In the genomic region with DNA sequence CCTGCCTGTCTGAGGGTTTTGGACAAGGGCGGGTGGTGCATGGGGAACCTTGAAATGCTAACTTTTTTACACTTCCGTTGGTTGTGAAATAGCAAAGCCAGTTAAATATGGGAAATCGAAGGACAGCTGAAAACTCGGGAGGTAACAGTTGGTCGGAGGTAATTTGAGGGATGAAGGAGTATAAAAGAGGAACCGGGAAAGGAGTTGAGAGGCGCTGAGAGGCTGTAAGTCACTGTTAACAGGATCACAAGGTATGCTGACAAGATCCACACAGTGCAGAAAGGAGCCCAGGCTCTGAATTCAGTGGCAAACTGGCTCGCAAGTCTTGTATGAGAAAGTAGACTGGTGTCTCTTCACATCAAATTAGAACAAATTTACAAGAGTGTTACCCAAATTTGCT, we compare ENCODE assay signal across 29 mouse cellular contexts.
DNase-seq lines count a peak whose midpoint lies in the region; ATAC-seq and TF ChIP-seq lines count a peak whose summit lies in the region.
"Had no signal": no experiment of that assay in that cellular context is flagged by ENCODE, and none has a peak within 500 bp of the region (broad histone marks: within the 10 kb centered on the region; RNA-seq: fewer than 3 reads in every experiment).

No protein-coding gene starts in this region.

- ATAC-seq in heart, embryonic 14.5 days (ENCODE audit: insufficient number of reproducible peaks, insufficient read depth, low FRiP score, low read depth) = no peak
- peak; percentile 68 for ATAC-seq in megakaryocyte, adult 5-6 weeks (ENCODE audit: poor library complexity, severe bottlenecking)
- ATAC-seq: forebrain, embryonic 13.5 days; hindbrain, embryonic 16.5 days; lung, postnatal 0 days; midbrain, embryonic 16.5 days; Patski had no signal

- no peaks in the 10 kb centered on the region for H3K4me1 ChIP-seq in heart, embryonic 14.5 days (ENCODE audit: control insufficient read depth in 2 of 2, insufficient read depth in 2 of 2, low read length in 2 of 2)
- peaks cover 0 to 15% of the 10 kb centered on the region in 2 experiments; a peak in 1 of 4 replicates for H3K4me1 ChIP-seq in CH12.LX (ENCODE audit: control insufficient read depth in 1 of 2, insufficient read depth in 2 of 2)
- H3K4me1 ChIP-seq: liver, embryonic 13.5 days had no signal

- TF ChIP-seq RAD21 in CH12.LX (IDR thresholded peaks at IDR 0.05; ENCODE audit: low read depth, low read length) = no peak

- H3K9me3 ChIP-seq in heart, embryonic 14.5 days (ENCODE audit: control insufficient read depth, low read length) = no peaks in the 10 kb centered on the region
- H3K9me3 ChIP-seq in CH12.LX (replicated peaks; ENCODE audit: low read length) = no peaks in the 10 kb centered on the region
- H3K9me3 ChIP-seq: forebrain, embryonic 13.5 days; limb, embryonic 15.5 days; liver, embryonic 13.5 days; neural tube, embryonic 12.5 days had no signal

- H3K79me2 ChIP-seq in CH12.LX (replicated peaks; ENCODE audit: control insufficient read depth, extremely low read depth, insufficient read depth, poor library complexity, severe bottlenecking) = no peaks in the 10 kb centered on the region

- no peak for TF ChIP-seq CTCF in CH12.LX (conservative IDR thresholded peaks at IDR 0.05 in 1 of 2, IDR thresholded peaks at IDR 0.05 in 1 of 2; ENCODE audit: low read depth in 2 of 2, low read length in 2 of 2)

- H3K36me3 ChIP-seq in heart, embryonic 14.5 days (ENCODE audit: control insufficient read depth, insufficient read depth, low read length) = no peaks in the 10 kb centered on the region
- no peaks in the 10 kb centered on the region for H3K36me3 ChIP-seq in CH12.LX (replicated peaks in 1 of 2; ENCODE audit: control insufficient read depth in 1 of 2, insufficient read depth in 1 of 2, low read length in 1 of 2)
- H3K36me3 ChIP-seq: limb, embryonic 15.5 days; liver, embryonic 13.5 days; neural tube, embryonic 12.5 days had no signal

- H3K4me3 ChIP-seq in heart, embryonic 14.5 days (ENCODE audit: control insufficient read depth in 1 of 2, insufficient read depth in 1 of 2, low read depth in 1 of 2, low read length in 2 of 2) = no peak overlapping the region
- H3K4me3 ChIP-seq in CH12.LX (replicated peaks in 1 of 3; ENCODE audit: low read depth in 2 of 3, low read length in 2 of 3, poor library complexity in 1 of 3) = no peak overlapping the region
- H3K4me3 ChIP-seq: forebrain, embryonic 13.5 days; gastrocnemius, adult 2 months; layer of hippocampus, adult 2 months; limb, embryonic 15.5 days; liver, embryonic 13.5 days; neural tube, embryonic 12.5 days had no signal

- TF ChIP-seq POLR2A in CH12.LX (IDR thresholded peaks at IDR 0.05; ENCODE audit: low read depth, low read length) = no peak

- intact Hi-C loops in heart, postnatal 36 days (cut with DNase I) = no loop called here

- WGBS in heart, embryonic 14.5 days = 46% methylated on average over 8 of the region's 8 CpGs

- 0 out of 2 replicates have a peak, but pooled peaks have one; percentile 19 for TF ChIP-seq EP300 in CH12.LX (IDR thresholded peaks at IDR 0.05; ENCODE audit: low read length)

- dilution Hi-C loops in CH12.LX (cut with MboI; ENCODE audit: extremely low pct_ligation_motif_present, extremely low pct_unique_long_range_greater_than_20kb, low sequenced_read_pairs) = no loop called here

- no peak overlapping the region for H3K27ac ChIP-seq in heart, embryonic 14.5 days (replicated peaks in 1 of 2; ENCODE audit: control insufficient read depth in 1 of 2, insufficient read depth in 1 of 2, low read depth in 2 of 2, low read length in 2 of 2)
- H3K27ac ChIP-seq in CH12.LX (ENCODE audit: insufficient read depth, low read depth) = no peak overlapping the region
- H3K27ac ChIP-seq: forebrain, embryonic 13.5 days; gastrocnemius, adult 2 months; layer of hippocampus, adult 2 months; limb, embryonic 15.5 days; liver, embryonic 13.5 days; neural tube, embryonic 12.5 days; stomach, postnatal 0 days had no signal

- peak overlapping the region; percentile 23 for H3K4me2 ChIP-seq in heart, embryonic 14.5 days (ENCODE audit: low read length)
- H3K4me2 ChIP-seq in CH12.LX (ENCODE audit: insufficient read depth, low read depth, poor library complexity, severe bottlenecking) = peak overlapping the region; percentile 1; the same call in 1 of the 2 replicates
- H3K4me2 ChIP-seq: forebrain, embryonic 13.5 days; limb, embryonic 15.5 days; liver, embryonic 13.5 days; neural tube, embryonic 12.5 days had no signal

- H3K27me3 ChIP-seq in heart, embryonic 14.5 days (ENCODE audit: control insufficient read depth, insufficient read depth, low read length) = no peaks in the 10 kb centered on the region
- no peaks in the 10 kb centered on the region for H3K27me3 ChIP-seq in CH12.LX (replicated peaks)
- H3K27me3 ChIP-seq: limb, embryonic 15.5 days; liver, embryonic 13.5 days; Patski had no signal

- H3K9ac ChIP-seq in heart, embryonic 14.5 days (ENCODE audit: low read length) = no peak overlapping the region
- H3K9ac ChIP-seq in CH12.LX (ENCODE audit: insufficient read depth, low read depth) = no peak overlapping the region
- H3K9ac ChIP-seq: forebrain, embryonic 13.5 days; limb, embryonic 15.5 days; liver, embryonic 13.5 days; neural tube, embryonic 12.5 days had no signal

- peak; percentile 58 for DNase-seq in heart, adult 11 months
- no peak for DNase-seq in heart, postnatal 36 days
- DNase-seq in heart, adult 18-20 months = no peak
- DNase-seq in CH12.LX (ENCODE audit: extremely low read depth) = no peak
- no peak for DNase-seq in left cerebral cortex, adult 11 months (ENCODE audit: low spot score)
- DNase-seq: adrenal gland, postnatal 10 days; cerebellum, adult 8-10 months; cerebellum, postnatal 25 days; gastrocnemius, adult 2 months; kidney, adult 2 months; kidney, postnatal 36 days; liver, embryonic 13.5 days; lung, adult 18-20 months; lung, postnatal 4 days; right cerebral cortex, adult 18-20 months; right cerebral cortex, postnatal 4 days; thymus, adult 18-20 months; thymus, postnatal 25 days had no signal

- in situ Hi-C loops in CH12.LX (cut with MboI; ENCODE audit: low pct_ligation_motif_present, low pct_unique_long_range_greater_than_20kb, low sequenced_read_pairs) = no loop called here

TF ChIP-seq in CH12.LX, 34 proteins besides CTCF, POLR2A, EP300 and RAD21:
- TF ChIP-seq IRF4 (IDR thresholded peaks at IDR 0.05; ENCODE audit: low read depth, low read length) (peak; percentile 59), MAZ (IDR thresholded peaks at IDR 0.05; ENCODE audit: low read depth, low read length) (no peak)
TF ChIP-seq in CH12.LX: peak in this region for 1.
